Mouse (Mus musculus) MEL (cell line): ENCODE measurements around the gene Trp73.

Experiments
- BHLHE40 ChIP-seq: IDR thresholded peaks from 2 replicates; pipeline ENCODE4 v1.6.1; 2012; ENCODE audit warnings: low read depth, mild to moderate bottlenecking, inconsistent platforms, low read length, improper control_type of control experiment, borderline replicate concordance
- CTCF ChIP-seq, 3 experiments: IDR thresholded peaks in 2 of 3; conservative IDR thresholded peaks in 1 of 3; 2 replicates each; pipeline ENCODE4 v1.5.1; 2011 to 2012; ENCODE audit warnings: low read length in 3 of 3, low read depth in 2 of 3, mild to moderate bottlenecking in 2 of 3, improper control_type of control experiment in 1 of 3, inconsistent platforms in 1 of 3, mixed read lengths in 1 of 3, moderate library complexity in 1 of 3; ENCODE audit not compliant: control insufficient read depth in 1 of 3, insufficient read depth in 1 of 3, poor library complexity in 1 of 3, severe bottlenecking in 1 of 3
- E2F4 ChIP-seq: IDR thresholded peaks from 2 replicates; pipeline ENCODE4 v1.6.1; 2011; ENCODE audit warnings: low read depth, low read length, improper control_type of control experiment, borderline replicate concordance
- GABPA ChIP-seq: IDR thresholded peaks from 2 replicates; pipeline ENCODE4 v1.6.1; 2012; ENCODE audit warnings: low read depth, mild to moderate bottlenecking, inconsistent platforms, low read length, improper control_type of control experiment, moderate library complexity
- HCFC1 ChIP-seq: IDR thresholded peaks from 2 replicates; pipeline ENCODE4 v1.6.1; 2012; ENCODE audit warnings: low read depth, mild to moderate bottlenecking, inconsistent platforms, low read length, improper control_type of control experiment, moderate library complexity
- MAFK ChIP-seq: IDR thresholded peaks from 2 replicates; pipeline ENCODE4 v1.6.1; 2011; ENCODE audit warnings: low read depth, mild to moderate bottlenecking, low read length, improper control_type of control experiment, borderline replicate concordance
- MXI1 ChIP-seq: IDR thresholded peaks from 2 replicates; pipeline ENCODE4 v1.6.1; 2011; ENCODE audit warnings: mild to moderate bottlenecking, low read depth, low read length, improper control_type of control experiment
- MYC ChIP-seq: IDR thresholded peaks from 2 replicates; pipeline ENCODE4 v1.6.1; 2011; ENCODE audit warnings: low read depth, mild to moderate bottlenecking, low read length, improper control_type of control experiment, moderate library complexity
- POLR2A ChIP-seq, 2 experiments: IDR thresholded peaks; 2 replicates each; pipeline ENCODE4 v1.6.1; 2011 to 2012; ENCODE audit warnings: low read length in 2 of 2, mild to moderate bottlenecking in 2 of 2, control low read depth in 1 of 2, improper control_type of control experiment in 1 of 2, low read depth in 1 of 2, moderate library complexity in 1 of 2; ENCODE audit not compliant: control insufficient read depth in 1 of 2, insufficient read depth in 1 of 2, poor library complexity in 1 of 2
- POLR2AphosphoS2 ChIP-seq: IDR thresholded peaks from 2 replicates; pipeline ENCODE4 v1.6.1; 2011; ENCODE audit warnings: low read length, improper control_type of control experiment
- TBP ChIP-seq: IDR thresholded peaks from 2 replicates; pipeline ENCODE4 v1.8.0; 2011; ENCODE audit warnings: low read depth, low read length, improper control_type of control experiment
- ZNF384 ChIP-seq: IDR thresholded peaks from 2 replicates; pipeline ENCODE4 v1.6.1; 2012; ENCODE audit warnings: low read depth, mild to moderate bottlenecking, inconsistent platforms, low read length, improper control_type of control experiment

- TF ChIP-seq POLR2A (IDR thresholded peaks at IDR 0.05; ENCODE audit: control insufficient read depth in 1 of 2, insufficient read depth in 1 of 2, low read depth in 1 of 2, low read length in 2 of 2, poor library complexity in 1 of 2) (no peak), MAFK (no peak), HCFC1 (no peak), GABPA (no peak), MXI1 (no peak), POLR2AphosphoS2 (no peak), BHLHE40 (no peak), TBP (no peak), E2F4 (no peak), ZNF384 (no peak), CTCF (IDR thresholded peaks at IDR 0.05 in 2 of 3, conservative IDR thresholded peaks at IDR 0.05 in 1 of 3; ENCODE audit: control insufficient read depth in 1 of 3, insufficient read depth in 1 of 3, low read depth in 2 of 3, low read length in 3 of 3, poor library complexity in 1 of 3, severe bottlenecking in 1 of 3) (no peak), MYC (no peak)
Measured at GRCm38 (mm10) chr4:154121800-154122199, 18.2 kb downstream of the Trp73 start.
